Mouse (Mus musculus): ENCODE results near the gene Pid1.

The Pid1 gene

DNA sequence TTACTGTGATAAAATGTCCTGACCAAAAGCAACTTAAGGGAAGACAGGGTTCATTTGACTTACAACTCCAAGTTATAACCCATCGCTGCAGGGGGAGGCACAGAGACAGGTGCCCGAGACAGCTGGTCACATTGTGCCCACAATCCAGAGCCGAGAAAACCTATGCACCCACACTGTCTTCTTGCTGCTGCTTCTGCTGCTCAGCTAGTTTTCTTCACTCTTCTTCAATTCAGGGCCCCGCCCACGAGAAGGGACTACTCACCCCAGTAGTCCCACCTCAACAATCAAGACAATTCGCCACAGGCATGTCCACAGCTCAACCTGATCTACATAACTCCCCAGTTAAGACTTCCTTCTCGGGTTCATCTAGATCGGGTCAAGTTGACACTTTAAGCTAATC, at the start of gene Pid1:
Pid1 (minus strand) TSS at position 214 of the 400 bp plus-strand sequence.
- in situ Hi-C loops (cut with MseI, MboI), result no loop called here

DNA sequence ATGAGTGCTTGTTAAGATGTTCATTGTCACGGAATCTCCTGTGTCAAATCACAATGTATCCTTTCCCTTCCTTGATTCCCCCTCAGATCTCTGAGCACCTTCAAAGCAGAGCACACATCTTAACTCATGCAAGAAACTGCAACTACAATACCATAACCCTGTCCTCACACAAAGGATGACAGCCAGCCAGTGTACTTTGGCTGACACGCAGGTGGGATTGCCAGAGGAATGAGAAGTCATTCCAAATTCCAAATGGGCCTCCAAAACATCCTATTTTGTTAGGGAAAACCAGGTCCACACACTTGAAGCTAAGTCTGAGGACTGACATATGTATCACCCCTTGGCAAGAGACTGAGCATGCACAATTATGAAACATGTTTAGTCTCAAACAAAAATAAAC, 45.5 kb upstream of the Pid1 start:
- in situ Hi-C loops (cut with MseI, MboI), result no loop called here

DNA sequence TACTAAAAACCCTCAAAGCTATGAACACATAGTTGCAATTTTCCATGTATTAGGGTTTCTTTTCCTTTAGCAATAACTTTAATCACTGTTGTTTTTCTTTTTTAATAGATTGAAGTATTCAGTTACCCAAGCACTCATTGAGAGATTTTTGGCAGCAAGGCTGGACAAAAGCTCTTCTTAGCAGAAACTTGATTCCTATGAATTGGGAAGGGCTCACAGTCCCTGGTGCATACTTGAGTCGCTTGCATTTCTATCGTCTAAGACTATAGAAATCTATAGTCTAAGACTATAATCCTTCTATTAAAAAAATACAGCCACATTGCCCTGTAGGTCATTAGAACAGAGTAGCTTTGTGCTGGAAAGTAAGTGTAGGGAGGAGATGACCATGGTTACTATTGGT, 44.9 kb upstream of the Pid1 start:
- in situ Hi-C loops (cut with MseI, MboI), result no loop called here

DNA sequence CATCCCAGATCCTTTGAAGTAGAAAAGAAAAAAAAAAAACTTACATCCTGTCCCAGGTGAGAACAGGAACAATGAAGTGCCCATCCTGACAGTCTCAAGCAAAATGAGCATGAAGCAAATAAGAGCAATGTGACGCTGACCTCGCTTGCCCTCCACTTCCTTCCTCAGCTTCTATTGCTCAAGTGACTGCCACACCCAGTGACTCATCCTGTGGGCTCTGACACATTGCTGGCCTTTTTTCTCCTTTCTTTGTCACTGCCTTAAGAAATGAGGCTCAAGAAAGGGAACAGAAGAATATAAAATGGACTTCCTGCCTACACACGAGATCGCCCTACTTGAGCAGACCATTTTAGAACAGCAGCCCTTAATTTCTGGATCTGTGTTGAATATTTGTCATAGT, 42.9 kb upstream of the Pid1 start:
- in situ Hi-C loops (cut with MseI, MboI), result no loop called here

DNA sequence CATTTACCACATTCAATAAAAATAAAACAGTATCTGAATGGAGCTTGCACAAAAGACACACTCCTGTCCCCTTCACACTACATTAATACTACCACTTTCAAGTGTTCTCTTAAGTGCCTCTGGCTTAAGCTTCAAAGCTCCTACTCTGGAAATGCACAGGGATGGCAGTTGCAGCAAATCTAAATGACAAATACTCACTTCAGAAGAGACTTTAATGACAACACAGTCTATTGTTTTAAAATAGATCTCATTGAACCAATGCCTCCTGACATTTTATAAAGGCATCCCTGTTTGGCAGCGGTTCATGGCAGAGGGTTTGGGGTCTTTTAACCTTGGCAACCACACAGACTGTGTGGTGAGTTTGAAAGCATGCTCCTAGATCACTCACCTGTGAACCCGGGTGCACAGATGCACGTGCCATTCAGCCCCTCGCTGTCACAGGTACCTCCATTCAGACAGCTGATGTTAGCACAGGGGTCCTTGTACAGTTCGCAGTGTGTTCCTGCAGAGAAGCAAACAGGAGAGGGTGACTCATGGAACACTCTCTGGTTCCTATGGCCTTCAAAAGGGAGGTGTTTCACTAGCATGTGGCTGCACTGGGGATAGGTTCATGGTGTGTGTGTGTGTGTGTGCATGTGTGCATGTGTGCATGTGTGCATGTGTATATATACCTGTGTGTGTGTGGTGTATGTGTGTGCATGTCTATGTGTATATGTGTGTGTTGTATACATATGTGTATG, 41.7 kb upstream of the Pid1 start:
- in situ Hi-C loops (cut with MseI, MboI), result no loop called here

DNA sequence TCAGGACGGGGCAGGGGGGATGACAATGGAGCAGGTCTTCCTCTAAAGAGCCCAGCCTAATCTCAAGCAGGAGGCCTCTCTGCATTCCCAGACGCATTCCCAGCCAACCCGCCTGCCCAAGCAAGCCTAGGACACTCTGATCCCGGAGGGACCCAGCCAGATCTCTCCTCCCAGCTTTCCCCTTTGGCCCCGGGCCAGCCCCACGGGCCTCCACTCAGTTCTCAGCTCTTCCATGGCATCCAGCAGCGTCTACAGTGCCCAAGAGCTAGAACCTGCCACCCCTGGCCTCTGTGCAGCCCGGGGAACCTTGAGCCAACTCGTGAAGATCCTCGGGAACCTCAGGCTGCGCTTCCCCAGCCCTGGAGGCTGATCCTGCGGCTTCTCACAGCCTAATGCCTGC, 40.9 kb upstream of the Pid1 start:
- in situ Hi-C loops (cut with MseI, MboI), result no loop called here

DNA sequence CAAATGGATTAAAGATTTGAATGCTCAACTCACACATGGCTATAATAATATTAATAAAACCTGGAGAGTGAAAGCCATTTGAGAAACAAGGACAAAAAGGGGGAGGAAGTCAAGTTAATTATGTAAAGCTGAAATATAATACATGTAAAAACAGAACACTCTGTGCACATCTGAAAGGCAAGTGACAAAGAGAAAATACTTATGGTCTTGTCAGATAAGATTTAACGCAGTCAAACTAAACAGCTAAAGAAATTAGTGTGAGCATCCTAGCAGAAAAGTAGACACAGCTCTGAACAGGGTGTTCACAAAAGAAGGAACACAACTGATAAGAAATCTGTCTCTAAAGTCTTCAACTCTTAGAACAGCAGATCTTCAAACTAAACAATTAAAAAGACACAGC, 38.2 kb upstream of the Pid1 start:
- in situ Hi-C loops (cut with MseI, MboI), result no loop called here

DNA sequence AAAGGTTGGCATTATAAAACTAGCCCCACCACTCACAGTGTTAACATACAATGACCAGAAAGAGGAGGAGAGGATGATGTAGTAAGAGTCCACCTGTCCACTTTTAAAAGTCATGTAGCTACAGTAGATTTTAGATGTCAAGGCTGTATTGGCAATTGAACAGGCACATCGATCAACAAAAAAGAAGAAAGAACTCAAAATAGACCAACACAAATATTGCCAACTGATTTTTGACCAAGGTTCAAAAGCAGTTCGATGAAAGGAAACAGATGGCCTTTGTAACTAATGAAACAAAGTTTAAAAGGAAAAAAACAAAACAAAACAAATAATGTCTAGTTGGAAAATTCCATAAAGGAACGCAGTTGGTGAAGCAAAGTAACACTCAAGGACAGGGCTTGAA, 35.7 kb upstream of the Pid1 start:
- in situ Hi-C loops (cut with MseI, MboI), result no loop called here

DNA sequence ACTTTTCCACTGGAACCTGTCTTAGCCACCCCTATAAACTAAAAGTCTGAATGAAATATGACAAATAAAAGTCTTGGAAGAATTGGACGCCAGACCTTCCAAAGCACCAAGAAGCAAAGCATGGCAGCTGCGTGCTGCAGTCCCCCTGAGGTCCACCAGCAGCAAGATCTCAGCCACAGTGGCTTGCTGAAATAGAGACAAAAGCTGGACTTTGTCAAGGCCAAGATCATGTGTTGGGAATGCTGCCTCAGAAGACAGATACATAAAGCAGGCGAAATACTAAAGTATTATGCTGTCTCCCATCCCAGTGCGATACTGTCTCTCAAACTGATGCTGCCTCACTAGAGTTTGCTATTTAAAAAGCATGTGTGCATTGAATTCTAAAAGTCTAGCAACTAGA, 35.1 kb upstream of the Pid1 start:
- in situ Hi-C loops (cut with MseI, MboI), result no loop called here

DNA sequence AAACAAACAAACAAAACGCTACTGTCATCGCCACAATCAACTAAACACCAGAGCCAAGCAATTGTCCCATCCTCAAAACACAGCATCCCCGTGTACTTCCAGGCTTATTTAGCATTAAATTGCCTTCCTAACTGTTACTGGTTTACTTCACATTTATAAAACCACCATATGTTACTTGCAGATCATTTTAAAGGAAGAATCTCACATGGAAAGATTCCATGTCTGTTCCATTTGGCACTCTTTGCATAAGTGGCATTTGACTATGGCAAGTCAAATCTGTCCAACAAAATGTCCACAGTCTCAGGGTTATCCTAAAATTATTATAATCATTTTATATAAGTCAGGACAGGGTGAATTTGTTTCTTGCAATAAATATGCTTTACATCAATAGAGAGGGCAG, 32.8 kb upstream of the Pid1 start:
- in situ Hi-C loops (cut with MseI, MboI), result no loop called here

DNA sequence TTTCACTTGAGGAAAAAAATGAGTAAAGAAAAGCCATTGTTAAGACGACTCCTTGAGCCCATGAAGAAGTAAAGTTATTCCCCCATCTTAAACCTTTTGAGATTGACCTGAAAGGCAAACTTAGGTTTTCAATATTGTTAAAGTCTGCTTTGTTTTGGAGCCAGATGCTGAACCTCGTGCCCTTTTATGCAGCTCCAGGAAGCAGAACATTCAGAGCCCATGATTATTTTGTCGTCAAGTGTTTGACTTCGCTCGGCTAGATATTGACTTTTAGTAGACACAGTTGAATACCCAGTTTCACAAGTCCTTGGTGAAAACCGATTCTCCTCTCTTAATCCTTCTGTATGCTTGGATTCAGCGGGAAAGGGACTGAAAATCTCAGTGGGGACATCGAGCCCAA, 31.9 kb upstream of the Pid1 start:
- in situ Hi-C loops (cut with MseI, MboI), result no loop called here

DNA sequence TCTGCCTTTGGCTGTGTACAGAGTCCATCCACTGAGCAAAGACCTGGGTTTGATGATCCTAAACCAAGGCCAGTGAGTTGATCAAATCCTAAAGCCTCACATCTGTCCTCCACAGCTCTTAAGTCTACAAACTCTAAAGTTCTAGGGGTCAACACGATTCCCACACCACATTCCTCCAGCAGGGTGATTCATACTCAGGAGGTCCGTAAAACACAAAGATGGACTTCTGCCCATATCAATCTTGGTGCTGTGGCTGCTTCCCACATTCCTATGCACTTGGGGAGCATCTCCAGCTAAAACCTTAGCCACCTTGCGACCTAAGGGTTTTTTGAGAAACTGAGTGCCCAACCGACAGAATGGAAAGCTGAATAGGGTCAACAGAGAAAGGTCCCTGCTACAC, 27.0 kb upstream of the Pid1 start:
- in situ Hi-C loops (cut with MseI, MboI), result no loop called here

DNA sequence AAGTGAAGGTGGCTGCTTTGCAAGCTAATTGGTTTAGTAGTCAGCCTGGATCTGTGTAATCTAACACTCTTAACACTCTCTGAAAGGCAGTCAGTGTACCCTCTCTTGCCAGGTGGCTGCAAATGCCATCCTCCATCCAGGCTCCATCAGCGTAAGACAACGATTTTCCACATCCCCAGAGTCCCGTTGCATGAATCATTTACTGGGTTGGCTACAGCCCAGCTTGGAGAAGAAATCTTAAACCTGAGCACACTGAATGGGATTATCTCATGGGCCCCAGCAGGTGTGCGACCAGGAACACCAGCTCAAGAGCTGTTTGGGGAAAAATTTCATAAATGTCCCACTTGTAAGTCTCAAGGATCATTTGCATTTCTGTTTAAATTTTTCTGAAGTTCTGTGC, 23.6 kb upstream of the Pid1 start:
- in situ Hi-C loops (cut with MseI, MboI), result no loop called here

DNA sequence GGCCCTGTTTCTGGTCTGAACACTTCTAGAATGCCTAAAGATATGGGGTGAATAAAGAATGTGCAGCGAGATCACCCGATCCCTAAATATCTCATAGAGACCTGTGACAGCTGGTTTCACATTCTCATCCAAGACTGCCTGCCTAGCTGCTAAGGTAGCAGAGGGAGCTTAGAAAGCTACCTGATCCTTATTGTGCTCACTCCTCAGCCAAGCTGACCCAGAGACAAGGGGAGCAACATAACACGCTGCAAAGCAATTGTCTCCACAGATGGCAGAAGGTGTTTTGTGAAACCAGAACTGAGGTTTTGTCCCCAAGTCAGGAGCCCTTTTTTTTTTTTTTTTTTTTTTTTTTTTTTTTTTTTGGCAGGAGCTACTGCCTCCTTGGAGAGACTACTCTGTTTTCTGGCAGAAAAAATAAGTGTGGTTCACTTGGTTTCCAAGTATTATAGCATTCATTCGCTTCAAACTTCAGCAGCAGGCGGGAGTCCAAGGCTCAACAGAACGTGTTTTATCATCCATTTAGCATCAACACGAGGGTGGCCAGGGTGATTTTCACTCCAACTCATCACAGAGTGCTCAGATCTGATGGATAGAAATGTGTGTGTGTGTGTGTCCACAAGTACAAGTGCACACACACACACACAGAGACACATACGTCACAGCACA, 22.6 kb upstream of the Pid1 start:
- in situ Hi-C loops (cut with MseI, MboI), result no loop called here

DNA sequence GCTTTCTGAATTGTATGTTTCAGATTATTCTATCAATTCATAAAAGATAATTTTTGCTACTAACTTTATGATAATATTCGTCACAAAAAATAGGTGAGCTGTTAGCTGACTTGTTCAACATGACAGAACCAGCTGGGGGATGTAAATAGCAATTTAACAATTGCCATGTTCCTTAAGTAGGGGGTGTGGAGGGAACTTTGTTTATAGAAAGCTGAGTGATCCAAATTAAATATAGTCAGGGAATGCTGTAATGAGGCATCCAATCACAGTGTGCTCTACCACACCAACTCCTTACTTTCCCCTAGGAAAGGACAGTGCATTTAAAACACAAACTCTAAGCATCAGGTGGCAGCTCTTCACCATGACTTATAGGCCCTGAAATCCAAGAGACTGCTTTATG, 18.7 kb upstream of the Pid1 start:
- in situ Hi-C loops (cut with MseI, MboI), result no loop called here

DNA sequence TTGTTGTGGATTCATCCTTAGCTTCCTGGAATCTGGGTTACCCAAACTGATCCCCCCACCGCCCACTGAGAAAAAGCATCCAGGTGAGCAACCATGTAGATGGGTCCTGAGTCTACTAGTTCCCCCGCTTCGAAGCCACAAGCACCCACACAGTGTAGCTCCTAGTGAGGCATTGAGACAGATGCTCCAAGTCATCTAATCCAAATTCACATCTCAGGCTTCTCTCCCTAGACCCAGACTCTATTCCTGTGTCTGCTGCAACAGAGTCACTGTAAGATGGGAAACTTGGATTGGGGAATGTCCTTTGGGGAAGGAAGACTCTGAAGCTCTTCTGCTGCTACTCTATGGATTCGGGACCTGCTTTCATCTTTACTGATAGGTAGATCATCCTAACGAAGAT, 18.1 kb upstream of the Pid1 start:
- in situ Hi-C loops (cut with MseI, MboI), result no loop called here

DNA sequence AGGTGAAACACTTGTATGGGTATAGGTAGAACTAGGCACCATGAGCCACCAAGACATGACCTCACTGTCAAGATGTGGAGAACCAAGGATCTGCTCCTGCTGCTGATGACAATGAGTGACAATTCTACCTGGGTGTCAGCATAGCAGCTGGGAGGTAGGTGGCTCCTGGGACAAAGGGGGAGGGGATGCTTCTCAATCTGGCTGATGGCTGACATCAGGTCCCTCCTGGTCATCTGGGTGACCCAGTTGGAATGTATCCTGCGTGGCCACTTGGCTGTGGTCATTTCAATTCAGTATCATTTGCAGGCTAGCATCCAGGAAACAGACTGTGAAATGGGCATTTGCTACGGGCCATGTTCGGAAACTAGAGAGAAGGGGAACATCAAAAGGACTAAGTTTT, 16.9 kb upstream of the Pid1 start:
- in situ Hi-C loops (cut with MseI, MboI), result no loop called here

DNA sequence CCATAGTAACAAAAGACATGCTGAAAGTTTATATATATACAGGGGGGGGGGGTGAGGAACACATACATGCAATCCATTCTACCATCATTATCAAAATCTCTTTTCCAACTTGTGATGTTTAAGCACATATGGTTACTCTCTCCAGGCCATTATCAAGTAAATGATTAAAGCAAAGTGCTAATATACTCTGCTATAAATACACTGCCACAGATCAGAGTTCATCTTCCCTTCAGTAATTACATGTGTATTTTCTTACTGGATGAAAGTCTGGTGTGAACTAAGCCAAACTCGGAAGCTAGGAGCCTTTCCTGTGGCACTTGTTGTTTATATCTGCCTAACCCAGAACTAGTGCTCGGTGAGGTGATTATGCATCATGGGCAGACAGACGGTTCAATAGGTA, 3.8 kb upstream of the Pid1 start:
- in situ Hi-C loops (cut with MseI, MboI), result no loop called here

DNA sequence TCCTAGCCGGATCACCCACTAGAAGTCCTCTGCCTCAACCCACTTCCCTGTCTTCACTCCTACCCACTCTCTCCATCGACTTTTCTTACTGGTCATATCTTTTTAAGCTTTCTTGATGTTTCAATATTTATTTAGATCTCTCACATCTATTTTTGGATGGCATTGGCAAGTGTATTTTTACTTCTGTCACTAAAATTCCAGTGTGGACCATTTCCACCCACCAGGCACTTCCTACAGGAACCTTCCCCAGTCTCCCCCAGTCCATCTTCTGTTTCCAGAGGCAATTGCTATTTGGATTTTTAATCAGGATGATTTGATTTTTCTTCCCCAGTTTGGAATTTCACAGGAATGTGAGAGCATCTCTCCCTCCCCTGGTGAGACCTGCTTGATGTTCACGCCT, 2.6 kb upstream of the Pid1 start:
- in situ Hi-C loops (cut with MseI, MboI), result no loop called here

DNA sequence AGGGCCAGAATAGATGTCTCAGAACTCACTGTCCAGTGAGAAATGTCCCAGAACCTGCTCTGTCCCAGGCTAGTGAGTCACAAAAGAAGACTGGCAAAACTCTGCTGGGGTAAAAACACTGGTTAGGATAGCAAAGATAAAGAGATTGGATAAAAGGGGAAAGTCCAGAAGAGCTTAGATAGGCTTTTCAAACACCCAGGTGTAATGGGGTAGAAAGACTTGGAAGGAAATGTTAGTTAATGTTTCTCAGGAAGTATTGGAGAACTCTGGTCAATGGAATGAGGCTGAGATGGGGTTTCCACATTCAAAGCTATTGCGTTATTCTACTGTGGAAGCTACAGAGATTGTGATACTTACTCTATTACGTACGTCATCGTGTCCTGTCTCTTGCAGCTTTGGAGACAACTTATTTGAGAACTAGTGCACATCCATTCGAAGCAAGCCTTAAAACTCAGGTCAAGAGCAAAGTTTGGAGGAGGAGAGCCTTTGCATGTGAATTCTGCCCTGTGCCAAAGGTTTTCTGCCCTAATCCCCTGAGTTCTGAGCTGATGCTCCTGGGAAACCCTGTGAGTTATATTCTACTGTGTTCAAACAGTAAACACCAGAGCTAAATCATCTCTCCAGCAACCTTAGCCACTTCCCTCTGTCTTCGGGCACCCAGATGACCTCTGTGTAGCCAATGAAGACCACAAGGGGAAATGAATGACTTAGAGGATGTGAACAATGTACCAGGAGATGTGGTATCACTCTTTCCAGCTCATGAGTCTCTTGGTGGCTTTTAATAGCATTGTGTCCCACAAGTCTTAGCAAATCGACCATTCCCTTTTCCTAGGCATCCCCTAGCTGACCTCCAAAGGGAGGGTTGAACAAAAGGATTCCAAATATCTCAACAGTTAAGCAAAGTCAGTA, 1.0 kb downstream of the Pid1 start:
- in situ Hi-C loops (cut with MseI, MboI), result no loop called here

DNA sequence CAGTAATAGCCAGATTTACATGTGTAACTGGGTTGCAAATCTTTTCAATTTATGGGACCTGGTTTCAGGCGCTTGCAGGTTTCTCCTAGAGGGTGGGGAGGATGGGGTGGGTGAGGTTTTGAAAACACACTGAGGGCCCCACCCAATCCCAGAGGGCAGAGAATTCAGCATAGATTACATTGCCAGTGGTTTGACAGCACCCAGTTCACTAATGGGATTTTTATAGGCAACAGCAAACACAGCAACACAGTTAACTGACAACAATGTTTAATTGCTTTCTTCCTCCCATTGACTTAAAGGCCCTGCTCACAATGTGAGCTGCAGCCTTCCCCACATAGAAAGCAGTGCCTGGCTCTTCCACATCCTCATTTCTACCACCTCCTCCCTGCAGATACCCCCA, 1.8 kb downstream of the Pid1 start:
- in situ Hi-C loops (cut with MseI, MboI), result no loop called here

DNA sequence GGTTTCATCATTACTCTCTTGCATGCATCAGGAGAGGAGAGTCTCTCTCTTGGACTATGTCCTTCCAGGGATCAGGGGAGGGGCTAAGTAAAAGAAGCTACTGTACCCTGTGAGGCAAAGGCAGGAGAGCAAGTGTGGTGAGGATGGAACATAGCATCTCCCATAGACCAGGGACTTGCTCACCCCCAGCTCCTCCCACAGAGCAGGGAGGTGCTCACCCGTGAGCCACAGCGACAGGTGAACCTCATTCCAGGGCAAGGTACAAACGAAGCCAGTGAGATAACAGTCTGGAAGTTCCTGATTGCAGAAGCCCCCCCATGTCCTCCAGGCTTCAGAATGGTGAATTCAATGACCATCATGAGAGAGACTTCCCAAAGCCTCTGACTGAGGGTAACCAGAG, 2.6 kb downstream of the Pid1 start:
- in situ Hi-C loops (cut with MseI, MboI), result no loop called here

Data from mouse trophoblast stem cell (cell line).